Mouse (Mus musculus): Measurements from ENCODE around the gene Upk1a. TPM values are rescaled to one million over a fixed set of nuclear protein-coding genes. Genes with fewer than 3 reads are reported as not detected.

Upk1a gene
- polyA plus RNA-seq, 1 experiment from 2014 or later, result 0.47 TPM

- no peaks in the 10 kb centered on the region for H3K9me3 ChIP-seq (replicated peaks; ENCODE audit: control insufficient read depth, low read length)
- H3K27ac ChIP-seq (ENCODE audit: low read depth, low read length), result no peak overlapping the region
- H3K9ac ChIP-seq (ENCODE audit: low read depth, low read length), result no peak overlapping the region
- no peak for ATAC-seq (replicated peaks; ENCODE audit: insufficient number of reproducible peaks, low FRiP score, low TSS enrichment)
- no peaks in the 10 kb centered on the region for H3K4me1 ChIP-seq (ENCODE audit: control insufficient read depth, insufficient read depth, low read length)
- 70% methylated on average over 5 of the region's 5 CpGs for WGBS (ENCODE audit: insufficient replicate concordance)
- no peak overlapping the region for H3K4me2 ChIP-seq
- 0 out of 2 replicates have a peak, but pooled peaks cover 4% of the 10 kb centered on the region for H3K27me3 ChIP-seq (ENCODE audit: control insufficient read depth, insufficient read depth, low read length)
- H3K4me3 ChIP-seq (ENCODE audit: low read depth, low read length), result no peak overlapping the region
- no peaks in the 10 kb centered on the region for H3K36me3 ChIP-seq (ENCODE audit: control insufficient read depth, insufficient read depth, low read length)
These were observed 16.6 kb downstream of the Upk1a start for GRCm38 (mm10) chr7:30596093-30596492.

GRCm38 (mm10) chr7:30594510-30595024, 18.1 kb downstream of the Upk1a start:
- no peak overlapping the region for H3K4me2 ChIP-seq
- H3K9ac ChIP-seq (ENCODE audit: low read depth, low read length), result no peak overlapping the region
- 0 out of 2 replicates have a peak, but pooled peaks cover 4% of the 10 kb centered on the region for H3K27me3 ChIP-seq (ENCODE audit: control insufficient read depth, insufficient read depth, low read length)
- no peak overlapping the region for H3K27ac ChIP-seq (ENCODE audit: low read depth, low read length)
- H3K36me3 ChIP-seq (ENCODE audit: control insufficient read depth, insufficient read depth, low read length), result no peaks in the 10 kb centered on the region
- ATAC-seq (replicated peaks; ENCODE audit: insufficient number of reproducible peaks, low FRiP score, low TSS enrichment), result no peak
- 66% methylated on average over 4 of the region's 4 CpGs for WGBS (ENCODE audit: insufficient replicate concordance)
- no peaks in the 10 kb centered on the region for H3K9me3 ChIP-seq (replicated peaks; ENCODE audit: control insufficient read depth, low read length)
- H3K4me1 ChIP-seq (ENCODE audit: control insufficient read depth, insufficient read depth, low read length), result 0 out of 2 replicates have a peak, but pooled peaks cover 4% of the 10 kb centered on the region
- no peak overlapping the region for H3K4me3 ChIP-seq (ENCODE audit: low read depth, low read length)

- Histone ChIP-seq H3K4me1 (ENCODE audit: control insufficient read depth, insufficient read depth, low read length) (0 out of 2 replicates have a peak, but pooled peaks cover 4% of the 10 kb centered on the region), H3K9me3 (replicated peaks; ENCODE audit: control insufficient read depth, low read length) (no peaks in the 10 kb centered on the region), H3K27me3 (ENCODE audit: control insufficient read depth, insufficient read depth, low read length) (0 out of 2 replicates have a peak, but pooled peaks cover 4% of the 10 kb centered on the region), H3K4me2 (no peak overlapping the region), H3K9ac (ENCODE audit: low read depth, low read length) (no peak overlapping the region), H3K27ac (ENCODE audit: low read depth, low read length) (no peak overlapping the region), H3K36me3 (ENCODE audit: control insufficient read depth, insufficient read depth, low read length) (no peaks in the 10 kb centered on the region), H3K4me3 (ENCODE audit: low read depth, low read length) (no peak overlapping the region)
- WGBS (ENCODE audit: insufficient replicate concordance), result 65% methylated on average over 10 of the region's 10 CpGs
- ATAC-seq (replicated peaks; ENCODE audit: insufficient number of reproducible peaks, low FRiP score, low TSS enrichment), result no peak
These were observed 18.8 kb downstream of the Upk1a start for GRCm38 (mm10) chr7:30593579-30594509.

GRCm38 (mm10) chr7:30592772-30593423, 19.7 kb downstream of the Upk1a start:
- Histone ChIP-seq H3K4me1 (ENCODE audit: control insufficient read depth, insufficient read depth, low read length) (0 out of 2 replicates have a peak, but pooled peaks cover 4% of the 10 kb centered on the region), H3K9ac (ENCODE audit: low read depth, low read length) (no peak overlapping the region), H3K4me3 (ENCODE audit: low read depth, low read length) (no peak overlapping the region), H3K36me3 (ENCODE audit: control insufficient read depth, insufficient read depth, low read length) (no peaks in the 10 kb centered on the region), H3K4me2 (no peak overlapping the region), H3K27ac (ENCODE audit: low read depth, low read length) (no peak overlapping the region), H3K9me3 (replicated peaks; ENCODE audit: control insufficient read depth, low read length) (no peaks in the 10 kb centered on the region), H3K27me3 (ENCODE audit: control insufficient read depth, insufficient read depth, low read length) (0 out of 2 replicates have a peak, but pooled peaks cover 4% of the 10 kb centered on the region)
- WGBS (ENCODE audit: insufficient replicate concordance), result 38% methylated on average over 5 of the region's 5 CpGs
- no peak for ATAC-seq (replicated peaks; ENCODE audit: insufficient number of reproducible peaks, low FRiP score, low TSS enrichment)

GRCm38 (mm10) chr7:30591605-30591951, 21.1 kb downstream of the Upk1a start:
- no peak for ATAC-seq (replicated peaks; ENCODE audit: insufficient number of reproducible peaks, low FRiP score, low TSS enrichment)
- Histone ChIP-seq H3K4me3 (ENCODE audit: low read depth, low read length) (no peak overlapping the region), H3K4me1 (ENCODE audit: control insufficient read depth, insufficient read depth, low read length) (peaks cover 10% of the 10 kb centered on the region), H3K9ac (ENCODE audit: low read depth, low read length) (no peak overlapping the region), H3K27ac (ENCODE audit: low read depth, low read length) (no peak overlapping the region), H3K27me3 (ENCODE audit: control insufficient read depth, insufficient read depth, low read length) (0 out of 2 replicates have a peak, but pooled peaks cover 4% of the 10 kb centered on the region), H3K9me3 (replicated peaks; ENCODE audit: control insufficient read depth, low read length) (no peaks in the 10 kb centered on the region), H3K36me3 (ENCODE audit: control insufficient read depth, insufficient read depth, low read length) (0 out of 2 replicates have a peak, but pooled peaks cover 2% of the 10 kb centered on the region), H3K4me2 (no peak overlapping the region)
- 44% methylated on average over 4 of the region's 4 CpGs for WGBS (ENCODE audit: insufficient replicate concordance)

DNA sequence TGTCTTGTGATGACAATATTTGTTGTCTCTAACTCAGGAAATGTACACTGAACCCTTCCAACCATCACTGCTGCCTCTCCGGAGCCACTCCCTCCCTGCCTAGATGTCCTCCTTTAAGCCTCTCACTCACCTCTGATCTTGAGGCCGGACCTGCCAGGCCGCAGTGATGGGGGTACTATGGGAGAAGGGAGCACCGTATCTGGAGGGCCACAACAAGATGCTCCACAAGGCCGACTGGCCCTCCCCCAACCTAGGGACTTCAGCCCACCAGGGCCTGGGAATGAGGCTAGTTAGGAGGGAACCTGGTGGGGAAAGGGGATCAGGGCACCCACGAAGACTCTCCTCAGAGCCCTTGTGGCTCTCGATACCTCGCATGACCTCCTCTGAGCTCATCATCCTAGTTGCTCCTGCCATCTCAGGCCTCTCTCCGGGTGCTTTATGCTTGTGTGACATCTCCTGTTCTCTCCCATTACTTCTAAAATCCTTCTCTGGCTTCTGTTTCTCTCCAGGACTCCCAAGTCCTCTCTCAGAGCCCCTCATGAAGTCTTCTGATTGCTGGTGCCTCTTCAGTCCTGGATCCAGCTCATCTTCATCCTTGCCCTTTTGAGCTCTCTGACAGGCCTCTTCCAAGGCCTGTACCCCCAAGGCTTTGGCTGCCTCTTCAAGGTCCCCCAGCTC, 21.6 kb downstream of the Upk1a start:
- Histone ChIP-seq H3K4me3 (ENCODE audit: low read depth, low read length) (no peak overlapping the region), H3K36me3 (ENCODE audit: control insufficient read depth, insufficient read depth, low read length) (peaks cover 5% of the 10 kb centered on the region), H3K4me2 (no peak overlapping the region), H3K9me3 (replicated peaks; ENCODE audit: control insufficient read depth, low read length) (no peaks in the 10 kb centered on the region), H3K27ac (ENCODE audit: low read depth, low read length) (no peak overlapping the region), H3K9ac (ENCODE audit: low read depth, low read length) (no peak overlapping the region), H3K4me1 (ENCODE audit: control insufficient read depth, insufficient read depth, low read length) (peaks cover 10% of the 10 kb centered on the region), H3K27me3 (ENCODE audit: control insufficient read depth, insufficient read depth, low read length) (0 out of 2 replicates have a peak, but pooled peaks cover 4% of the 10 kb centered on the region)
- no peak for ATAC-seq (replicated peaks; ENCODE audit: insufficient number of reproducible peaks, low FRiP score, low TSS enrichment)
- WGBS (ENCODE audit: insufficient replicate concordance), result 81% methylated on average over 9 of the region's 9 CpGs

GRCm38 (mm10) chr7:30589435-30590301, 23.0 kb downstream of the Upk1a start:
- Histone ChIP-seq H3K27ac (ENCODE audit: low read depth, low read length) (peak overlapping the region; percentile 94), H3K4me2 (peak overlapping the region; percentile 95), H3K4me1 (ENCODE audit: control insufficient read depth, insufficient read depth, low read length) (peaks cover 10% of the 10 kb centered on the region), H3K9ac (ENCODE audit: low read depth, low read length) (peak overlapping the region; percentile 90), H3K36me3 (ENCODE audit: control insufficient read depth, insufficient read depth, low read length) (peaks cover 15% of the 10 kb centered on the region), H3K4me3 (ENCODE audit: low read depth, low read length) (peak overlapping the region; percentile 80), H3K27me3 (ENCODE audit: control insufficient read depth, insufficient read depth, low read length) (0 out of 2 replicates have a peak, but pooled peaks cover 4% of the 10 kb centered on the region), H3K9me3 (replicated peaks; ENCODE audit: control insufficient read depth, low read length) (no peaks in the 10 kb centered on the region)
- WGBS (ENCODE audit: insufficient replicate concordance), result 26% methylated on average over 39 of the region's 40 CpGs
- ATAC-seq (replicated peaks; ENCODE audit: insufficient number of reproducible peaks, low FRiP score, low TSS enrichment), result peak; percentile 52

All from heart, embryonic 11.5 days (tissue).